Mouse (Mus musculus) midbrain, embryonic 12.5 days (tissue): ENCODE measurements around the gene Prrxl1. TPM values are rescaled to one million over a fixed set of nuclear protein-coding genes. Genes with fewer than 3 reads are reported as not detected.
A peak's percentile ranks its signal among the peaks of the same experiment; 100 is the strongest.

Source experiments
- ATAC-seq: fragments of 200-750 bp; cut with Nextera tagmentation; 2 replicates; pipeline ENCODE4 v1.8.0; 2017; ENCODE audit warnings: low read depth, moderate TSS enrichment, moderate library complexity; ENCODE audit not compliant: low FRiP score
- H3K27ac ChIP-seq: fragments of 300-500 bp; sonication (generic); replicated peaks from 2 replicates; pipeline ENCODE4 v1.5.1; 2016; ENCODE audit warnings: mild to moderate bottlenecking
- H3K27me3 ChIP-seq: fragments of 300-500 bp; sonication (generic); 2 replicates; pipeline ENCODE4 v1.6.1; 2016; ENCODE audit warnings: mild to moderate bottlenecking
- H3K36me3 ChIP-seq: fragments of 300-500 bp; sonication (generic); 2 replicates; pipeline ENCODE4 v1.6.1; 2016
- H3K4me1 ChIP-seq: fragments of 300-500 bp; sonication (generic); 2 replicates; pipeline ENCODE4 v1.6.1; 2016
- H3K4me2 ChIP-seq: fragments of 300-500 bp; sonication (generic); replicated peaks from 2 replicates; pipeline ENCODE4 v1.6.1; 2016; ENCODE audit warnings: mild to moderate bottlenecking, moderate library complexity
- H3K4me3 ChIP-seq: fragments of 300-500 bp; sonication (generic); 2 replicates; pipeline ENCODE4 v1.5.1; 2016; ENCODE audit warnings: mild to moderate bottlenecking
- H3K9ac ChIP-seq: fragments of 300-500 bp; sonication (generic); replicated peaks from 2 replicates; pipeline ENCODE4 v1.6.1; 2016; ENCODE audit warnings: mild to moderate bottlenecking, moderate library complexity
- H3K9me3 ChIP-seq: fragments of 300-500 bp; sonication (generic); 2 replicates; pipeline ENCODE4 v1.6.1; 2016; ENCODE audit warnings: mild to moderate bottlenecking
- WGBS: fragments of 180-500 bp; shearing (Covaris S2); methylation state at CpG from one replicate; pipeline ENCODE4 v1.1.7; 2016; 5-methylcytosine and 5-hydroxymethylcytosine counted together
- polyA plus RNA-seq: library from polyadenylated mRNA; unstranded; fragments of >200 nt; fragmentation: Nextera tagmentation; extraction: Ambion mirVana; gene quantifications from 2 replicates; pipeline ENCODE4 v1.2.1, GENCODE M21; 2016

The Prrxl1 gene
- polyA plus RNA-seq, 1 experiment from 2014 or later: 11.1 TPM

DNA sequence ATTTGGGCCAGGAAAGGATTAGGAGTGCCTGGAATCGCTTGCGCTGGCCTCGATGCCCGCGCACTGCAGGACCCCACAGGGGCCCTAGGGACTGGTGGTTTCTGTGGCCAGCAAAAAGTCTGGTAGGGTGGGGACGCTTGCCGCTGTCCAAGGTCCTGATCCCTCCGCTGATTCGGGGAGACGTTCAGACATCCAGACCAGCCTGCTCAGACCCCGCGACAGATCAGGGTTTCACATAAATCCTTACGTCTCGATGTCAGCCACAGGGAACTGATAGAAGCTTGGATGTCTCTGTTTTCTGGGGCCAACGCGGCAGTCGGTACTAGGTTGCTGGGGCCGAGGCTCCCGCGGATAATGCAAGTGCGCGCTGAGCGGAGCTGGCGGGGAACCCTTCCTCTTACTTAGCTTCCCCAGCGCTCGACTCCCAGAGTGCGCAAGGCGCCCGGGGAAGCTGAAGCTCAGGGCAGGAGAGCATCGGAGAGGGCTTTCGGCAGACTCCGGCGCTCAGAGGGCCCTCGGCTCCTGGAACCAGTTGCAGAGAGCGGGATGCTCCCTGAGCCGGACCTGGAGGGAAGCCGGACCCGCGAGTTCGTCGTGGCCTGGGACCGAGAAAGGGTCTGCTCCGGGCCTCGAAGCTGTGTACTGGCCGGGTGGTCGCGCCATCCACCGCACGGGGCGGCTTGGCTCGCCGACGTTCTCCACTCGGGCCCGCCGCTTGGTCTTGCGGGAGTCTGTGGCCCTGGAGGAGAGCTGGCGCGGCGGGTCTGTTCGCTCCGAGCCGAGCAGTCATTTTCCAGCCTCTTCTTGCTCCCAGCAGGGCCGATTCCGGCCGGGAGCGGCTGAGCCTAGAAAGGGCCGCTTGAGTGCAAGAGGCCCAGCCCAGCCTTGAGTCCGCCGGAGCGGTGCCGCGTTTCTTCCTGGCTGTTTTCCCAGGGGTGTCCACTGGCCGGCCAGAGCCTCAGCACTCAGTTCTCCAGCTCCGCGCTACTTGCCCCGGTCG lies 1.7 kb upstream of the Prrxl1 start:
- H3K9ac ChIP-seq: peak overlapping the region; percentile 11; the same call in 1 of the 2 replicates
- no peaks in the 10 kb centered on the region for H3K9me3 ChIP-seq
- ATAC-seq: 0 out of 2 replicates have a peak, but pooled peaks have one; percentile 41
- 1% methylated on average over 78 of the region's 78 CpGs for WGBS
- H3K27me3 ChIP-seq: peaks cover 92% of the 10 kb centered on the region
- H3K4me3 ChIP-seq: peak overlapping the region; percentile 37
- peaks cover 32% of the 10 kb centered on the region for H3K4me1 ChIP-seq
- H3K36me3 ChIP-seq: no peaks in the 10 kb centered on the region
- peak overlapping the region; percentile 67 for H3K4me2 ChIP-seq
- H3K27ac ChIP-seq: no peak overlapping the region

DNA sequence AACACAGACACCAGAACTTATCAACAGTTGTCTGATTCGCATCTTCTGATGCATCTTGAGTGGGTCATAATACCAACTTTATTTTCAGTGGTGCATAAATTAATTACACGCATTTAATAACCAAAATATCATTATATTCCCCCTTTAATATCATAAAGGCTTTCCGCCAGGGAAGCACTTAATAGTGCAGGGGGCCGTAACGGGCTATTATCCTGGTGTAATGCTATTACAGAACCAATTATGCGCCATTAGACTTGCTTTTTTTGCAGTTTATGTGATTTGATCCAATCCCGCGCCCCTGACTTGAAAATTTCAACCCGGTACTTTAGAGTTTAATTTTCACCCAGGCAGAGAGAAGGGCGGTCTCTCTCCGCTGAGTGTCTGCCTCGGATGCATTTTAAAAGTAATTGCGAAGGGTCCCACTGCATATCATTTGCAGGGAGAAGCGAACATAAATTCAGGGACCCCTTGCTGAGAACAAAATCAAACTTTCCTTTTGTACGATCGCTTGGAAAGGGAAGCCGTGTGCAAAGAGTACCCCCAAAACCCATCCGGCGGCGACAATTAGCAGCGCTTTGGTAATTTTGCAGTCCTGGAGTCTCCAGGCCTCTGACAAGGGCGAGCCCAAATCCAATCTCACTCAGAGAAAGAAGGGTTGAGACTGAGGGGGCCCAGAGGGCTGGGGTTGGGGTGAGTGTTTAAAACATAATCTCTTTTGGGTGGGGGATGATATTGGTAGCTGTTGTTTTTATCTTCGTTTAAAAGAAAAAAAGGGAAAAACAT lies 579 bp upstream of the Prrxl1 start:
- peak overlapping the region; percentile 42; the same call in 1 of the 2 replicates for H3K4me3 ChIP-seq
- WGBS: 3% methylated on average over 23 of the region's 23 CpGs
- peak overlapping the region; percentile 67 for H3K4me2 ChIP-seq
- no peaks in the 10 kb centered on the region for H3K9me3 ChIP-seq
- H3K27me3 ChIP-seq: peaks cover 92% of the 10 kb centered on the region
- no peak overlapping the region for H3K27ac ChIP-seq
- no peak overlapping the region for H3K9ac ChIP-seq
- no peaks in the 10 kb centered on the region for H3K36me3 ChIP-seq
- ATAC-seq: no peak
- peaks cover 32% of the 10 kb centered on the region for H3K4me1 ChIP-seq

DNA sequence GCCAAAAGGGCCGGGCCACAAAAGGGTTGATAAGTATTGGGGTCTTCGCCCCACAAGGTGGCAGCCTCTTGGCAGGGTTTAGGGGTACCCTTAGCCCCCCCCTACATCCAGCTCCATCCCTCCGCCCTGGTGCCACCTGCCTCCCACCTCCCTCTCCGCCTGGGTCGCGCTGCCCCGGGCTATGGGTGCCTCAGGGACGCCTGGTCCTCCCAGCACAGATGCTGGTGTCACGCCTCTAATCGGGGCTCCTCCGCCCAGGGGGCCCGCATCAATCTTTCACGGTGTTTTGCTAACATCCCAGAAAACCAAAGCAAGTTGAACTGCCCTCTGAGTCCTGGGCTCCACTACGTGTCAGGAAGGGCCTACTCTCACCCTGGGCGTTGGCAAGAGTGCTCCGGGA lies 903 bp downstream of the Prrxl1 start:
- 1% methylated on average over 16 of the region's 16 CpGs for WGBS
- Histone ChIP-seq H3K4me3 (peak overlapping the region; percentile 42), H3K36me3 (no peaks in the 10 kb centered on the region), H3K9ac (peak overlapping the region; percentile 39; the same call in 1 of the 2 replicates), H3K4me2 (peak overlapping the region; percentile 67), H3K4me1 (peaks cover 32% of the 10 kb centered on the region), H3K27ac (peak overlapping the region; percentile 46), H3K9me3 (no peaks in the 10 kb centered on the region), H3K27me3 (peaks cover 85% of the 10 kb centered on the region)
- 0 out of 2 replicates have a peak, but pooled peaks have one; percentile 25 for ATAC-seq

DNA sequence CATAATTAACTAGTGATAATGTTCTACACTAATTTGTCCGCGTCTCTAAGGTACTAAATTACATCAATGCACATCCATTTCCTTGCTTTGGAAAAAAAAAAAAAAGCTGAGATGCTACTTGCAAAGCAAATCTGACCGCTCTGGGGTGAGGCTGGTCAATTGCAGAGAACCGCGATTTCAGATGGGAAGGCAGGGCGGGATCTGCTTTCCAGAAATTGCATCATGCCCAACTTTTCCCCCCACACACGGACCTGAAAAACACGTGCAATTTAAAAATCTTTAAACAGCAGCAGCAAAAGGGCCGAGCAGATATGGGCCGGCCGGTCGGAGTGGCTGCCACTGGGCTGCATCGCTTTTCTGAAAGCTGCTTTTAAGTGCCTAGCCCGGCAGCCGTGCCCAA lies 6.3 kb downstream of the Prrxl1 start:
- 52% methylated on average over 15 of the region's 15 CpGs for WGBS
- Histone ChIP-seq H3K4me2 (no peak overlapping the region), H3K9me3 (no peaks in the 10 kb centered on the region), H3K9ac (no peak overlapping the region), H3K4me3 (no peak overlapping the region), H3K27me3 (peaks cover 33% of the 10 kb centered on the region), H3K4me1 (no peaks in the 10 kb centered on the region; the same call in 1 of the 2 replicates), H3K36me3 (no peaks in the 10 kb centered on the region), H3K27ac (no peak overlapping the region; the same call in 1 of the 2 replicates)
- no peak for ATAC-seq

DNA sequence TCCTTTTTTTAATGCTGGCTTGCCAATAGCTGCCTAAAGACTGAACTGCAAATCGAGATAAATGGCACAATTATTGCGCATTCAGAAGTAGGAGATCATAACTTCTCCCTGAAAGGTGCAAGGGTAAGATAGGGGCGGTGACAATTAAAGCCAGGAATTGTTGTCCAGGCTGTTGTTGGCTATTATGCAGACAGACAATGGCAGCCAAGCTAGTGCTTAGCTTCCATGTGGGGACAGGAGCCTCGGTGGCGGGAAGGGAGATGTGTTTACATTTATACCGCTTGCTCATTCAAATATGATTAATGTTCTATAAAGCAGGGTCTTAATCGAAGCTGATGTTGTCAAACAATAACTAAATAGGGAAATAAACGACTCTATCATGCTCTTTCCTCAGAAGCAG lies 7.1 kb downstream of the Prrxl1 start:
- Histone ChIP-seq H3K4me3 (no peak overlapping the region), H3K27ac (no peak overlapping the region), H3K4me2 (no peak overlapping the region), H3K9ac (no peak overlapping the region), H3K27me3 (peaks cover 25% of the 10 kb centered on the region), H3K9me3 (no peaks in the 10 kb centered on the region), H3K36me3 (no peaks in the 10 kb centered on the region), H3K4me1 (no peaks in the 10 kb centered on the region; the same call in 1 of the 2 replicates)
- 54% methylated on average over 8 of the region's 8 CpGs for WGBS
- no peak for ATAC-seq

DNA sequence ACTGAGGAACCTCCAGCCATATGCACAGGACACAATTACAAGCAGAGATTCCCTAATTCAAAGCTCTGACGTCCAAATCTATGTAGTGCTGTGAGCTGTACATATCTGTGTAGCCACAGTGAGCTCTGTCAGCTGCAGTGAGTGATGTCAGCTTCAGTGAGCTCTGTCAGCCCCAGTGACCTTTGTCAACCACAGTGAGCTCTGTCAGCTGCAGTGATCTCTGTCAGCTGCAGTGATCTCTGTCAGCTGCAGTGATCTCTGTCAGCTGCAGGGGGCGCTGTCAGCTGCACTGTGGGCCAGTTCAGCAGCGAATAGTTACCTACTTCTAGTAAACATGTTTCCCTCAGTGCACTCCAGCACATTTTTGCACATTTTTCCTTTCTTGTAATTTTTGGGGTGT lies 10.2 kb downstream of the Prrxl1 start:
- ATAC-seq: no peak
- H3K9ac ChIP-seq: no peak overlapping the region
- 26% methylated on average over 3 of the region's 3 CpGs for WGBS
- no peaks in the 10 kb centered on the region for H3K9me3 ChIP-seq
- H3K4me2 ChIP-seq: no peak overlapping the region
- no peaks in the 10 kb centered on the region; the same call in none of the 2 replicates for H3K27me3 ChIP-seq
- no peak overlapping the region for H3K27ac ChIP-seq
- H3K4me3 ChIP-seq: no peak overlapping the region
- no peaks in the 10 kb centered on the region for H3K36me3 ChIP-seq
- no peaks in the 10 kb centered on the region; the same call in 1 of the 2 replicates for H3K4me1 ChIP-seq

DNA sequence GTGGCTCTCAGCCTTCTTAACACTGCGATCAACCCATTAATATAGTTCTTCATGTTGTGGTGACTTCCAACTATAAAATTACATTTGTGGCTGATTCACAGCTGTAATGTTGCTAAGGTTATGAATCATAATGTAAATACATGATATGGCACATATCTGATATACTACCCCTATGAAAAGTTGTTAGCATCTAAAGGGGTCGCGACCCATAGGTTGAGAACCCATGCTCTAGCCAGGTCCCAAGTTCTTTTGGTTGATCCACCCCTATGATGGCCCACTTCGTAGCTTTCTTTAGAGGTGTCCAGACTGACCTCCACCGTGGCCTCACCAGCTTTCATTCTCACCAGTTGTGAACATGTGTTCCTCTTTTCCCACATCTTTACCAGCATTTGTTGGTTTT lies 18.0 kb downstream of the Prrxl1 start:
- ATAC-seq: no peak
- no peak overlapping the region for H3K4me3 ChIP-seq
- WGBS: 90% methylated on average over 5 of the region's 5 CpGs
- H3K4me2 ChIP-seq: no peak overlapping the region
- no peaks in the 10 kb centered on the region for H3K9me3 ChIP-seq
- H3K9ac ChIP-seq: no peak overlapping the region
- H3K27ac ChIP-seq: no peak overlapping the region
- no peaks in the 10 kb centered on the region for H3K36me3 ChIP-seq
- no peaks in the 10 kb centered on the region for H3K4me1 ChIP-seq
- no peaks in the 10 kb centered on the region for H3K27me3 ChIP-seq

DNA sequence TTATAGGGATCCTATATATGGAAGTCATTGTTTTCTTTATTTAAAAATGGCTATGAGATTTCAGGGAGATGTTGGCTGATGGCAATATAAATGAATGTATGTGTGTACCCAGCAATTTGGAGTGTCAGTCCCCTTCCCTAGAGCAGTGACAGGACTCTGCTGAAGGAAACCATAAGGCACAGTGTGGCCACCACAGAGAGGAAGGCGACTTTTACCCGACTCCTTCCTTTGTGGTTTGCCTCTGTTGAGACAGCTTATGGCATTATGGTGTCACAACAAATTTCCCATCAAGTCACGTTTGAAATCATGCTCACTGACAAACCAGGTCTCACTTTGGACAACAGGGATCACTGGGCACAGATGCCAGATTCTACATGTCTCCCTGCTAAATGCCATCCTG lies 25.0 kb downstream of the Prrxl1 start:
- ATAC-seq: no peak
- Histone ChIP-seq H3K4me1 (no peaks in the 10 kb centered on the region), H3K4me2 (no peak overlapping the region), H3K9me3 (no peaks in the 10 kb centered on the region), H3K27ac (no peak overlapping the region), H3K36me3 (no peaks in the 10 kb centered on the region), H3K27me3 (peaks cover 5% of the 10 kb centered on the region; the same call in 1 of the 2 replicates), H3K9ac (no peak overlapping the region), H3K4me3 (no peak overlapping the region)
- 82% methylated on average over 3 of the region's 3 CpGs for WGBS

DNA sequence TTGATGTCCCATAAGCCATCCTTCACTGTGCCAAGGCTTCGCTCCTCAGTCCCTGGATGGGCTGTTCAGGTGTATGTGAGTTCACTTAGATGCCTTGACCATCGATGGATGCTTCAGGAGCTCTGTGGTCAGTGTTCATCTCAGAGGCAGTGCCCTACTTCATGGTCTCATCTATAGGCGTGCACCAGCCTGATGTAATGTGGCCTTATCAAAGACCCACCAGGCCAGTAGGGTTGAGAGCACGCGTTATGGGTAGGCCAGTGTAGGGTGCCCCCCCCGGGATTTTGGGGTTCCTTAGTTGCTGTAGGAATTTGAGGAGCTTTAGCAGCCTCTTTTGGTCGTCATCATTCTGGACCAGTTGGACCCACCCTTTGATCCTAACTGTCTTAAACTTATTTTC lies 25.6 kb downstream of the Prrxl1 start:
- Histone ChIP-seq H3K9me3 (no peaks in the 10 kb centered on the region), H3K27me3 (peaks cover 5% of the 10 kb centered on the region; the same call in 1 of the 2 replicates), H3K4me1 (no peaks in the 10 kb centered on the region), H3K27ac (no peak overlapping the region), H3K9ac (no peak overlapping the region), H3K36me3 (no peaks in the 10 kb centered on the region), H3K4me3 (no peak overlapping the region), H3K4me2 (no peak overlapping the region)
- no peak for ATAC-seq
- WGBS: 86% methylated on average over 7 of the region's 7 CpGs

DNA sequence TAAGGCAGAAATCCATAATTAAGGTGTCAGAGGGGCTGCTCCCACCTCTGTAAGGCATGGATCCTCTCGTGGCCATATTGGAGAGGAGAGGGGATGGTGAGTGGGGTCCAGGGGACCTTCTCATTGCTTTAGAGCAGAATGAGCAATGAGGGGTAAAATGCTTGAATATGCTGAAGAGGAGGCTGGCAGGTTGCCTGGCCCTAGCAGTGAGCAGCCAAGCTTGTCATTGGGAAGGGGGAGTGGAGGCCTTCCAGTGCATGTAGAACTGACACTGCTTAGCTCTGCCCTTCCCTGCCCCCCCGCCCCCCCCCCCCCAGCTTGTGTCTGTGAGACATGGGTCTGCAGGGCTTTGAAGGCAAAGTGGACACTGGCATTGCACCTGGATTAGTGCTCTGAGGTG lies 28.1 kb downstream of the Prrxl1 start:
- Histone ChIP-seq H3K4me2 (no peak overlapping the region), H3K27me3 (peaks cover 5% of the 10 kb centered on the region; the same call in 1 of the 2 replicates), H3K9ac (no peak overlapping the region), H3K9me3 (no peaks in the 10 kb centered on the region), H3K4me3 (no peak overlapping the region), H3K27ac (no peak overlapping the region), H3K4me1 (no peaks in the 10 kb centered on the region), H3K36me3 (no peaks in the 10 kb centered on the region)
- 60% methylated on average over 1 of the region's 2 CpGs for WGBS
- no peak for ATAC-seq

DNA sequence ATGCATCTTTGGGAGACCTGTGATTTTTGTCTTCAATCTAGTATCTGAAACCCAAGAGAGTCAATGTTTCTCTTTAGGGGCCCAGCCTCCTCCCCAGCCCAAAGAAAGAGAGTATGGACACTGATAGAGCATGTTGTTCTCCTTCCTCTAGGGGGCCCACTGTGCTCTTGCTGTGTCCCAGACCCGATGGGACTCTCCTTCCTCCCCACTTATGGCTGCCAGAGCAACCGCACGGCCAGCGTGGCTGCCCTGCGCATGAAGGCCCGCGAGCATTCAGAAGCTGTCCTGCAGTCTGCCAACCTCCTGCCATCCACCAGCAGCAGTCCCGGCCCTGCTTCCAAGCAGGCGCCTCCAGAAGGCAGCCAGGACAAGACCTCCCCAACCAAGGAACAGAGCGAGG lies 29.4 kb downstream of the Prrxl1 start:
- H3K4me3 ChIP-seq: no peak overlapping the region
- H3K36me3 ChIP-seq: no peaks in the 10 kb centered on the region
- no peak overlapping the region for H3K4me2 ChIP-seq
- no peaks in the 10 kb centered on the region for H3K4me1 ChIP-seq
- no peak overlapping the region for H3K27ac ChIP-seq
- H3K27me3 ChIP-seq: peaks cover 5% of the 10 kb centered on the region; the same call in 1 of the 2 replicates
- ATAC-seq: no peak
- H3K9me3 ChIP-seq: no peaks in the 10 kb centered on the region
- H3K9ac ChIP-seq: no peak overlapping the region
- 46% methylated on average over 10 of the region's 10 CpGs for WGBS
